Mouse (Mus musculus) embryonic facial prominence, embryonic 15.5 days (tissue): ENCODE results near the gene Trex1. TPM values are rescaled to one million over a fixed set of nuclear protein-coding genes. Genes with fewer than 3 reads are reported as not detected.

Source experiments
- ATAC-seq: fragments of 200-750 bp; cut with Nextera tagmentation; 2 replicates; pipeline ENCODE4 v1.8.0; 2017; ENCODE audit warnings: low read depth, moderate TSS enrichment; ENCODE audit not compliant: insufficient number of reproducible peaks, low FRiP score, low TSS enrichment
- H3K27ac ChIP-seq: fragments of 300-500 bp; sonication (generic); replicated peaks from 2 replicates; pipeline ENCODE4 v1.5.1; 2015; ENCODE audit warnings: mild to moderate bottlenecking, inconsistent platforms
- H3K27me3 ChIP-seq: fragments of 300-500 bp; sonication (generic); 2 replicates; pipeline ENCODE4 v1.6.1; 2015; ENCODE audit warnings: inconsistent platforms
- H3K36me3 ChIP-seq: fragments of 300-500 bp; sonication (generic); 2 replicates; pipeline ENCODE4 v1.6.1; 2015; ENCODE audit warnings: mild to moderate bottlenecking, inconsistent platforms
- H3K4me1 ChIP-seq: fragments of 300-500 bp; sonication (generic); 2 replicates; pipeline ENCODE4 v1.6.1; 2015; ENCODE audit warnings: inconsistent platforms
- H3K4me2 ChIP-seq: fragments of 300-500 bp; sonication (generic); replicated peaks from 2 replicates; pipeline ENCODE4 v1.6.1; 2015; ENCODE audit warnings: mild to moderate bottlenecking, inconsistent platforms
- H3K4me3 ChIP-seq: fragments of 300-500 bp; sonication (generic); replicated peaks from 2 replicates; pipeline ENCODE4 v1.5.1; 2015; ENCODE audit warnings: mild to moderate bottlenecking, inconsistent platforms
- H3K9ac ChIP-seq: fragments of 300-500 bp; sonication (generic); 2 replicates; pipeline ENCODE4 v1.6.1; 2015; ENCODE audit warnings: inconsistent platforms
- H3K9me3 ChIP-seq: fragments of 300-500 bp; sonication (generic); replicated peaks from 2 replicates; pipeline ENCODE4 v1.6.1; 2016; ENCODE audit warnings: inconsistent platforms
- WGBS: fragments of 180-500 bp; shearing (Covaris S2); methylation state at CpG from one replicate; pipeline ENCODE4 v1.1.7; 2015; 5-methylcytosine and 5-hydroxymethylcytosine counted together
- polyA plus RNA-seq: library from polyadenylated mRNA; unstranded; fragments of >200 nt; fragmentation: Nextera tagmentation; extraction: Ambion mirVana; gene quantifications from 2 replicates; pipeline ENCODE4 v1.2.1, GENCODE M21; 2015

Trex1 gene
- polyA plus RNA-seq, 1 experiment from 2014 or later: 21.0 TPM

GRCm38 (mm10) chr9:109057543-109057942, 2.0 kb downstream of the Trex1 start:
- peaks cover 45% of the 10 kb centered on the region for H3K36me3 ChIP-seq
- peaks cover 51% of the 10 kb centered on the region for H3K4me1 ChIP-seq
- H3K9me3 ChIP-seq: no peaks in the 10 kb centered on the region
- no peak for ATAC-seq
- 92% methylated on average over 5 of the region's 5 CpGs for WGBS
- no peak overlapping the region for H3K4me3 ChIP-seq
- no peak overlapping the region for H3K27ac ChIP-seq
- no peaks in the 10 kb centered on the region for H3K27me3 ChIP-seq
- H3K9ac ChIP-seq: no peak overlapping the region
- no peak overlapping the region for H3K4me2 ChIP-seq

DNA sequence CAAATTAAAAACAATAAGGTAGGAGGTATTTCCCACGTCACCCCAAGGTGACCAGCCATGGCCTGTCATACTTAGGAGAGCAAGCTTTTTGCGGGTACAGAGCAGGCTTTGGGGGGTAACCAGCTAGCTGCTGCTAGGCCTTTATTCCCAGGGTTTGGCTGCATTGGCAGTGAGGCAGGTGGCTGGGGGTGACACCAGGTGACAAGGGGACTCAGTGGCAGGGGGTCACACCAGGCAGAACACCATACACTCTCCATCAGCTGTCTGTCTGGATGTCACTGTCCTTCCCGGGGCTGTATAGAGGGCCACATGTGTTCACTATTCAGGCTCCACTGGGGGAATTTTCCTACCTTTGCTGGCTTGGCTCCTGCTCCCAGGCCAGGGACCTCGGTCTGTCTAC, 2.6 kb downstream of the Trex1 start:
- Histone ChIP-seq H3K27me3 (no peaks in the 10 kb centered on the region), H3K36me3 (peaks cover 43% of the 10 kb centered on the region), H3K9ac (no peak overlapping the region; the same call in 1 of the 2 replicates), H3K4me2 (no peak overlapping the region), H3K9me3 (no peaks in the 10 kb centered on the region), H3K27ac (no peak overlapping the region), H3K4me1 (peaks cover 51% of the 10 kb centered on the region), H3K4me3 (no peak overlapping the region)
- WGBS: 82% methylated on average over 4 of the region's 4 CpGs
- ATAC-seq: no peak

GRCm38 (mm10) chr9:109056081-109056690, 3.3 kb downstream of the Trex1 start:
- no peak overlapping the region for H3K9ac ChIP-seq
- no peak overlapping the region for H3K4me2 ChIP-seq
- H3K36me3 ChIP-seq: peaks cover 46% of the 10 kb centered on the region
- H3K9me3 ChIP-seq: no peaks in the 10 kb centered on the region
- 92% methylated on average over 17 of the region's 17 CpGs for WGBS
- no peak for ATAC-seq
- H3K4me1 ChIP-seq: peaks cover 51% of the 10 kb centered on the region
- H3K27ac ChIP-seq: no peak overlapping the region
- no peak overlapping the region for H3K4me3 ChIP-seq
- no peaks in the 10 kb centered on the region for H3K27me3 ChIP-seq

DNA sequence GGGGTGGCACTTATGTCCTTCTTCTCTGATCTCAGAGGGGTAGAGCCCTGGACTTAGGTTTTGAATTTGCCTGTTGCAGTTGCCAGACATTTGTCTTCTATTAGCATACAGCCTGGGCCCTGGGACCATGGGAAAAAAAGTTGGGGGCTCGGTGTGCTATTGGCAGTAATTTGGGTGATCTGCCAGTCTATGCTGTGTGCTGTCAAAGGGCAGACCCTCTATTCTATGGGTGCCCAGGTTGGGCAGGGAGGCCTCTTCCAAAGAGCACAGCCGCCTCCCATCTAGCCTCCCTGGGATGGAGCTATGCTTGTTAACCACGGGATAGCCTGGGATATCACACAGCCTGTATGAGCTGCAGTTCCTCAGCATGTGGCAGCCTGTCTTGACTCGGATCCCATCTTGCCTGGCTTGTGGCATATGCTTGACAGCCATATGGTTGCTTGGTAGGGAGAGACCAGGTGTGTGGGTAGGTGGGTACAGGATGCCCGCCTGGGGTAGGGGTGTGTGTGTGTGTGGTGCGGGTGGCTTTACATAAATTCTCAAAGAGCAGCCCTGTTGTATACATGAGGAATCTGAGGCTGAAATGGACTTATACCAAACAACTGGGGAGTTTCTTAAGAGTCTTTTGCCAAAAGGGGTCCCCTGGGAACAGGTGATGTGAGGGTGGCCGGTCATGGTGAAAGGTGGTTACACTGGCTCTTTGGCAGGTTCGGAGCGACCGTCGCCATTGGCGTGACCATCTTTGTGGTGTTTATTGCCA, 4.1 kb downstream of the Trex1 start:
- Histone ChIP-seq H3K4me1 (peaks cover 51% of the 10 kb centered on the region), H3K9ac (peak overlapping the region; percentile 23; the same call in 1 of the 2 replicates), H3K9me3 (no peaks in the 10 kb centered on the region), H3K4me2 (peak overlapping the region; percentile 49), H3K4me3 (peak overlapping the region; percentile 36), H3K36me3 (peaks cover 42% of the 10 kb centered on the region), H3K27ac (peak overlapping the region; percentile 83), H3K27me3 (no peaks in the 10 kb centered on the region)
- no peak for ATAC-seq
- 87% methylated on average over 12 of the region's 12 CpGs for WGBS

- Histone ChIP-seq H3K36me3 (peaks cover 40% of the 10 kb centered on the region), H3K9me3 (no peaks in the 10 kb centered on the region), H3K27me3 (no peaks in the 10 kb centered on the region), H3K4me2 (peak overlapping the region; percentile 49), H3K4me1 (peaks cover 43% of the 10 kb centered on the region), H3K27ac (peak overlapping the region; percentile 83), H3K4me3 (peak overlapping the region; percentile 36), H3K9ac (peak overlapping the region; percentile 23; the same call in 1 of the 2 replicates)
- WGBS: 2% methylated on average over 7 of the region's 7 CpGs
- peak; percentile 27; the same call in 1 of the 2 replicates for ATAC-seq
These were observed 4.8 kb downstream of the Trex1 start for GRCm38 (mm10) chr9:109054712-109055111.

GRCm38 (mm10) chr9:109053851-109054250, 5.7 kb downstream of the Trex1 start:
- no peaks in the 10 kb centered on the region for H3K9me3 ChIP-seq
- H3K27me3 ChIP-seq: no peaks in the 10 kb centered on the region
- H3K4me2 ChIP-seq: no peak overlapping the region
- peaks cover 37% of the 10 kb centered on the region for H3K4me1 ChIP-seq
- H3K36me3 ChIP-seq: peaks cover 40% of the 10 kb centered on the region
- no peak for ATAC-seq
- H3K9ac ChIP-seq: no peak overlapping the region
- H3K4me3 ChIP-seq: no peak overlapping the region
- H3K27ac ChIP-seq: peak overlapping the region; percentile 83; the same call in 1 of the 2 replicates
- 62% methylated on average over 6 of the region's 6 CpGs for WGBS

GRCm38 (mm10) chr9:109053366-109053765, 6.2 kb downstream of the Trex1 start:
- H3K4me2 ChIP-seq: no peak overlapping the region
- ATAC-seq: no peak
- peaks cover 38% of the 10 kb centered on the region for H3K36me3 ChIP-seq
- no peaks in the 10 kb centered on the region for H3K27me3 ChIP-seq
- no peak overlapping the region for H3K9ac ChIP-seq
- no peak overlapping the region for H3K4me3 ChIP-seq
- 0 out of 2 replicates have a peak overlapping the region, but pooled peaks have one; percentile 9 for H3K27ac ChIP-seq
- WGBS: 69% methylated on average over 3 of the region's 3 CpGs
- H3K4me1 ChIP-seq: peaks cover 32% of the 10 kb centered on the region
- H3K9me3 ChIP-seq: no peaks in the 10 kb centered on the region

GRCm38 (mm10) chr9:109052490-109053260, 6.9 kb downstream of the Trex1 start:
- no peak for ATAC-seq
- H3K4me2 ChIP-seq: no peak overlapping the region
- H3K36me3 ChIP-seq: peaks cover 31% of the 10 kb centered on the region
- peaks cover 26% of the 10 kb centered on the region for H3K4me1 ChIP-seq
- no peaks in the 10 kb centered on the region for H3K9me3 ChIP-seq
- H3K27me3 ChIP-seq: no peaks in the 10 kb centered on the region
- no peak overlapping the region for H3K9ac ChIP-seq
- peak overlapping the region; percentile 36; the same call in 1 of the 2 replicates for H3K27ac ChIP-seq
- H3K4me3 ChIP-seq: no peak overlapping the region
- 85% methylated on average over 9 of the region's 9 CpGs for WGBS

- Histone ChIP-seq H3K9me3 (no peaks in the 10 kb centered on the region), H3K4me3 (no peak overlapping the region), H3K36me3 (peaks cover 23% of the 10 kb centered on the region), H3K4me1 (peaks cover 26% of the 10 kb centered on the region), H3K27ac (no peak overlapping the region), H3K9ac (no peak overlapping the region), H3K4me2 (no peak overlapping the region), H3K27me3 (no peaks in the 10 kb centered on the region)
- no peak for ATAC-seq
- 90% methylated on average over 10 of the region's 10 CpGs for WGBS
These were observed 7.7 kb downstream of the Trex1 start for GRCm38 (mm10) chr9:109051651-109052489.

DNA sequence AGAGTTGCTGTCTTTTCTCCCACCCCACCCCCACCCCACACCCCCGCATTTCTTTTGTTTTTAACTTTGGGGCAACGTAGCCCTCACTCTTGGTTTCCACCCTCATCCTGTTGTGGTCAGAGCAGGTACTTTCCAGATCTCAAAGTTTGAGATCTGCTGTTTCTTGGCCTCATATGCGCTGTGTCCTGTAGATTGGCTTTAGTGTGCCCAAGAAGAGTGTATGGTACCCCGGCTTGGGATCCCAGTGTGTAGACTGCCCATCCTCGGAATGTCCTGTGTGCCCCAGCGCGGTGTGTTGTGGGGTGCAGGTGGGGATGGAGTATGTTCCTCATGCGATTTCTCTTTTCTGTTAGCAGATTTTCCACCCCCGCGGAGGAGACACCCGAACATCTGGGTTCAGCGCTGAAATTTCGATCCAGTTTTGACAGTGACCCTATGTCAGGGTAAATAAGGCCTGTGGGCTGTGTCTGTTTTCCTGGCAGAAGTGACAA, 8.5 kb downstream of the Trex1 start:
- Histone ChIP-seq H3K36me3 (peaks cover 15% of the 10 kb centered on the region), H3K27me3 (no peaks in the 10 kb centered on the region), H3K9ac (no peak overlapping the region), H3K4me2 (no peak overlapping the region), H3K4me3 (no peak overlapping the region), H3K27ac (no peak overlapping the region), H3K9me3 (no peaks in the 10 kb centered on the region), H3K4me1 (peaks cover 26% of the 10 kb centered on the region)
- 92% methylated on average over 13 of the region's 13 CpGs for WGBS
- no peak for ATAC-seq
